Mouse (Mus musculus) myocyte (in vitro differentiated cells): ENCODE data around the gene Otud7b. TPM values are rescaled to one million over a fixed set of nuclear protein-coding genes. Genes with fewer than 3 reads are reported as not detected.

Source experiments
- H3K27me3 ChIP-seq: one replicate; pipeline ENCODE4 v1.6.1; 2011; ENCODE audit not compliant: control insufficient read depth, insufficient read depth, insufficient read length
- H3K36me3 ChIP-seq: one replicate; pipeline ENCODE4 v1.6.1; 2011; ENCODE audit not compliant: control insufficient read depth, insufficient read depth
- H3K4me2 ChIP-seq: one replicate; pipeline ENCODE4 v1.6.1; 2011; ENCODE audit warnings: low read depth, control low read depth
- H3K4me3 ChIP-seq: one replicate; pipeline ENCODE4 v1.5.1; 2011; ENCODE audit warnings: mild to moderate bottlenecking, control low read depth, moderate library complexity
- H3K79me2 ChIP-seq: one replicate; pipeline ENCODE4 v1.6.1; 2011; ENCODE audit not compliant: control insufficient read depth, insufficient read depth
- H3ac ChIP-seq: one replicate; pipeline ENCODE4 v1.6.1; 2011; ENCODE audit not compliant: control insufficient read depth, insufficient read length
- CEBPB ChIP-seq: IDR thresholded peaks from 2 replicates; pipeline ENCODE4 v1.6.1; 2011; ENCODE audit warnings: mild to moderate bottlenecking, moderate library complexity; ENCODE audit not compliant: poor library complexity, insufficient read depth, severe bottlenecking
- E2F4 ChIP-seq: IDR thresholded peaks from one replicate; pipeline ENCODE4 v1.6.1; 2011; ENCODE audit warnings: mild to moderate bottlenecking, control low read depth, moderate library complexity; ENCODE audit not compliant: insufficient read depth
- MAX ChIP-seq: IDR thresholded peaks from one replicate; pipeline ENCODE4 v1.6.1; 2011; ENCODE audit warnings: low read depth, mild to moderate bottlenecking, control low read depth
- MYOD1 ChIP-seq, 3 experiments: IDR thresholded peaks; one replicate each; pipeline ENCODE4 v1.6.1; 2011; ENCODE audit warnings: control low read depth in 2 of 3, low read depth in 2 of 3, mild to moderate bottlenecking in 2 of 3, moderate library complexity in 1 of 3; ENCODE audit not compliant: insufficient read length in 2 of 3, control insufficient read depth in 1 of 3
- MYOG ChIP-seq, 3 experiments: IDR thresholded peaks; one replicate each; pipeline ENCODE4 v1.6.1; 2011; ENCODE audit warnings: control low read depth in 2 of 3, low read depth in 2 of 3, mild to moderate bottlenecking in 2 of 3; ENCODE audit not compliant: insufficient read length in 2 of 3, control insufficient read depth in 1 of 3, insufficient read depth in 1 of 3
- POLR2A ChIP-seq: IDR thresholded peaks from one replicate; pipeline ENCODE4 v1.6.1; 2011; ENCODE audit warnings: low read depth, mild to moderate bottlenecking, control low read depth, moderate library complexity; ENCODE audit not compliant: insufficient read length
- POLR2AphosphoS2 ChIP-seq: IDR thresholded peaks from one replicate; pipeline ENCODE4 v1.6.1; 2011; ENCODE audit warnings: low read depth, control low read depth; ENCODE audit not compliant: insufficient read length
- REST ChIP-seq: IDR thresholded peaks from one replicate; pipeline ENCODE4 v1.6.1; 2011; ENCODE audit warnings: mild to moderate bottlenecking, control low read depth, moderate library complexity; ENCODE audit not compliant: insufficient read depth, insufficient read length
- SRF ChIP-seq: IDR thresholded peaks from one replicate; pipeline ENCODE4 v1.6.1; 2011; ENCODE audit warnings: low read depth; ENCODE audit not compliant: control insufficient read depth, insufficient read length
- TCF12 ChIP-seq: IDR thresholded peaks from one replicate; pipeline ENCODE4 v1.6.1; 2011; ENCODE audit warnings: mild to moderate bottlenecking, control low read depth; ENCODE audit not compliant: poor library complexity, insufficient read depth, severe bottlenecking
- TCF3 ChIP-seq: IDR thresholded peaks from one replicate; pipeline ENCODE4 v1.6.1; 2011; ENCODE audit warnings: low read depth, control low read depth; ENCODE audit not compliant: insufficient read length
- USF1 ChIP-seq: IDR thresholded peaks from one replicate; pipeline ENCODE4 v1.6.1; 2011; ENCODE audit warnings: low read depth, mild to moderate bottlenecking, control low read depth, moderate library complexity
- polyA plus RNA-seq: library from polyadenylated mRNA; unstranded; fragments of >200 nt; fragmentation: generic; extraction: Trizol; gene quantifications from one replicate; pipeline ENCODE4 v1.2.1, GENCODE M21; 2012; ENCODE audit warnings: missing spikeins

The Otud7b gene
- polyA plus RNA-seq, 1 experiment, result 16.4 TPM

DNA sequence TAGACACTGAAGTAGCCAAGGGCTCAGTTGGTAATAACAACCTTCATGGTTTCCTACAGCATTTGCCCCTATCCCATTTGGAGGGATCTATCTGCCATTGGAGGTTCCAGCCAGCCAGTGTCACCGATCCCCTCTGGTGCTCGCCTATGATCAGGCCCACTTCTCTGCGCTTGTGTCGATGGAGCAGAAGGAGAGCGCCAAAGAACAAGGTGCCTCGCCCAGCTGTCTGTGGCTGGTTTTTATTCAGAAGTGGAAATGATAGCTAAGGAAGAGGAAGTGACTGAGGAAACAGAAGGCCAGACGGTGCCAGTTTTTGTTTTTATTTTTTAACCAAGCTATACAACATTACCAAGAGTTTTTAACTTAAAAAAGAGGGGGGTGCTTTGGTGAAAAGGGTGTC, 47.5 kb downstream of the Otud7b start:
- Histone ChIP-seq H3K36me3 (peaks cover 63% of the 10 kb centered on the region), H3K79me2 (no peaks in the 10 kb centered on the region), H3K4me3 (no peak overlapping the region), H3ac (no peak overlapping the region), H3K4me2 (no peak overlapping the region), H3K27me3 (no peaks in the 10 kb centered on the region)
- TF ChIP-seq POLR2A (no peak), REST (no peak), CEBPB (no peak), SRF (no peak), POLR2AphosphoS2 (no peak), E2F4 (no peak)

DNA sequence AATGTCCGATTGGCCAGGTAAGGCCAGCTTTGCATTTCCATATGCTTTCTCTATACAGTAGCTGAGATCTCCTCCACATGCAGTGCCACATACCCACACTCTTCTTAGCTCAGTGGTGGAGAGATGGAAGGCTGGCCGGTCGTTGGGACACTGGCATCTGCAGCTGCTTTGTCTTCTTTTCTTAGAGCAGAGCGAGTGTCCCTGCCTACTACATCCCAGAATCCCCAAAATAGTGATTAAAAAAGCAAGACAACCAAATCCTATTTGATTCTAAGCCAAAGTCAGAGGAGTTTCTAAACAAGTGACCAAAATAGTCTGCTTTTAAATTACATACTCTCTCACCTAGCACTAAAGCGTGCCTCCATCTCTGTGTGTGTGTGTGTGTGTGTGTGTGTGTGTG, 48.3 kb downstream of the Otud7b start:
- H3K4me3 ChIP-seq, result no peak overlapping the region
- TF ChIP-seq POLR2A, result no peak
- TF ChIP-seq TCF3, result no peak
- no peak for TF ChIP-seq MAX
- TF ChIP-seq E2F4, result no peak
- TF ChIP-seq USF1, result no peak
- no peak for TF ChIP-seq REST

DNA sequence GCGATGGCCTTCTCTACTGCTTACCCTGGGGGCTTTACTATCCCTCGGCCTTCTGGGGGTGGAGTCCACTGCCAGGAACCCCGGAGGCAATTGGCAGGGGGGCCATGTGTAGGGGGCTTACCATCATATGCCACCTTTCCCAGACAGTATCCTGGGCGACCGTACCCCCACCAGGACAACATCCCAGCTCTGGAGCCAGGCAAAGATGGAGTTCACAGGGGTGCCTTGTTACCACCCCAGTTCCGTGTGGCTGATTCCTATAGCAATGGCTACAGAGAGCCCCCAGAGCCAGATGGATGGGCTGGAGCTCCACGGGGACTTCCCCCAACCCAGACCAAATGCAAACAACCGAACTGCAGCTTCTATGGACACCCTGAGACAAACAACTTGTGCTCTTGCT, 51.2 kb downstream of the Otud7b start:
- Histone ChIP-seq H3K4me2 (no peak overlapping the region), H3K79me2 (no peaks in the 10 kb centered on the region), H3K4me3 (no peak overlapping the region), H3K36me3 (peaks cover 47% of the 10 kb centered on the region), H3ac (no peak overlapping the region), H3K27me3 (no peaks in the 10 kb centered on the region)
- TF ChIP-seq POLR2A, result no peak
- TF ChIP-seq MAX, result no peak
- TF ChIP-seq MYOG (IDR thresholded peaks at IDR 0.05; ENCODE audit: control insufficient read depth in 1 of 3, insufficient read depth in 1 of 3, insufficient read length in 2 of 3, low read depth in 2 of 3), result no peak
- TF ChIP-seq MYOD1 (IDR thresholded peaks at IDR 0.05; ENCODE audit: control insufficient read depth in 1 of 3, insufficient read length in 2 of 3, low read depth in 2 of 3), result no peak
- no peak for TF ChIP-seq CEBPB
- no peak for TF ChIP-seq SRF
- no peak for TF ChIP-seq TCF3
- TF ChIP-seq TCF12, result no peak
- no peak for TF ChIP-seq REST
- TF ChIP-seq E2F4, result no peak
- TF ChIP-seq POLR2AphosphoS2, result no peak
- TF ChIP-seq USF1, result no peak

More for the DNA sequence above, 48.3 kb downstream of the Otud7b start:
- no peak overlapping the region for H3ac ChIP-seq
- H3K27me3 ChIP-seq, result no peaks in the 10 kb centered on the region
- peaks cover 61% of the 10 kb centered on the region for H3K36me3 ChIP-seq
- no peaks in the 10 kb centered on the region for H3K79me2 ChIP-seq
- H3K4me2 ChIP-seq, result no peak overlapping the region

DNA sequence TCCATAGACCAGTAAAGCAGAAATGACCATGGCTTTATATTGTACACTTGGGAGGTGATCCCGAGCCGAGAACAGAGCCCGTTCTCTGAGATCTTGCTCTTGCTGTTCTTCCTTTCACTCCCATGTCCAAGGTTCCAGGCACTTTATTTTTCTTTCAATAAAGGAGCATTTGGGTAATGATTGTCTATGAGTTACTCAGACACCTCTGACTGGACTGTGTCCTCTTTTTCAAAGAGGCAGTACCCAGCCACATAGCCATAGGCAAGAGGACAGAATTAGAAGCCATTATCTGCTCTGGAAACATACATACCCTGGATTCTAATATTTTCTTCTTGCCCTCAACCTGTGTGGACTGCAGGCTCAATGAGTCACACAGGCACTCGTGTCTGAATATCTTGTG, 55.5 kb downstream of the Otud7b start:
- TF ChIP-seq REST (no peak), E2F4 (no peak), TCF3 (no peak), POLR2AphosphoS2 (no peak), MYOD1 (IDR thresholded peaks at IDR 0.05; ENCODE audit: control insufficient read depth in 1 of 3, insufficient read length in 2 of 3, low read depth in 2 of 3) (no peak), SRF (no peak), USF1 (no peak), MAX (no peak), POLR2A (no peak), TCF12 (no peak), MYOG (IDR thresholded peaks at IDR 0.05; ENCODE audit: control insufficient read depth in 1 of 3, insufficient read depth in 1 of 3, insufficient read length in 2 of 3, low read depth in 2 of 3) (no peak)
- H3K4me3 ChIP-seq, result peak overlapping the region; percentile 31
- H3ac ChIP-seq, result no peak overlapping the region
- H3K79me2 ChIP-seq, result no peaks in the 10 kb centered on the region
- H3K27me3 ChIP-seq, result no peaks in the 10 kb centered on the region
- peaks cover 11% of the 10 kb centered on the region for H3K36me3 ChIP-seq
- peak overlapping the region; percentile 97 for H3K4me2 ChIP-seq

DNA sequence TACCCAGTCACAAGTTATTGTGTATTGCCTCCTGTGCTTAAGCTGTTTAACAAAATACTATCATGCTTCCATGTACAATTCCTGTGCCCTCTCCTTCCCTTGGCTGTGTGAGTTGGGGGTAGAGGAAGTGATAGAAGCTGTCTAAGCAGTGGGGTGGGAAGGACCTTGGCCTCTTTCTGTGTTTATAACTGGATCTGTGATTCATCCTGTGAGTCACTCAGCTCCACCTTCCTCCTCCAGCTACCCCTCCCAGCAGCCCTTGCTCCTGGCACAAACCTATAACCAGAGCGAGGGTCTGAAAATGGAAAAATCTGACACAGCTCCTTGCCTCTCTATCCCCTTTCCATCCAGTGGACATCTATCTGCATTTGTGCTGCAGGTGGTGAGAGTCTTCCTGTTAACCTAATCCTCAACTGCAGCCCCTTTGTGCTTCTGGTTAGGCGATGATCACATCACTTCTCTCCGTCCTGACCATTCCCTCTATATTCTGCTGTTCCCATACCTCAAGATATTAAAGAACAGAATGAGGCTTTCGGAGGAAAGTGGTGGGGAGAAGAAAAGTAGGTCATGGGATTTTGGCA, 56.0 kb downstream of the Otud7b start:
- Histone ChIP-seq H3ac (peak overlapping the region; percentile 11), H3K79me2 (no peaks in the 10 kb centered on the region), H3K36me3 (peaks cover 11% of the 10 kb centered on the region), H3K4me2 (peak overlapping the region; percentile 97), H3K4me3 (peak overlapping the region; percentile 31), H3K27me3 (no peaks in the 10 kb centered on the region)
- TF ChIP-seq POLR2AphosphoS2 (peak; percentile 67), TCF3 (no peak)
